Mouse (Mus musculus) spleen, adult 10 weeks (tissue): ENCODE data around the gene Zfp871. TPM values are rescaled to one million over a fixed set of nuclear protein-coding genes. Genes with fewer than 3 reads are reported as not detected.

ENCODE experiments used
- polyA plus RNA-seq: library from polyadenylated mRNA; stranded (reverse); fragments of 350-450 nt; fragmentation: Illumina TruSeq; extraction: RNeasy Lipid Tissue Mini Kit (QIAGEN cat#74804); gene quantifications from one replicate; pipeline ENCODE4 v1.2.3, GENCODE M21; 2015; ENCODE audit warnings: low replicate concordance; ENCODE audit not compliant: insufficient read depth

Gene Zfp871
- polyA plus RNA-seq: 82.0 TPM

DNA sequence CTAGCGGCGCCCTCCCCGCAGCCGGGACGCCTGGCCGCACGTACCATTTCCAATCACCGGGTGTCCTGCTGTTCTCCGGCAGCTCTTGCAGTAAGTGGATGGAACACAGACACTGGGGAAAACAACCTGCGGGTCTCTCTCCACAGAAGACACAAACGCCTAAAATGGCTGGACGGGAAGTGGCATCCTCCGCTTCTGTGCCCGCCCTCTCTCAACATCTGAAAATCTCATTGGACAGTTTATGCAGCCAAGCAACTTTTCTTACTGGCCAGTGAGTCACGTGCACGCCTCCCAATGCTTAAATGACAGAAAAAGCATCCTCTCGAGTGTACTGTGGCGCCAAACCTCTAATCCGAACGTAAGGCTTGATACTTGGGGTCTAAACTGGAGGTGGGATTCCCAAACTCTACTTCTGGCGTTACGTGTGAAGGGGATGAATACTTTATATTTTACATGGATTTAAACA is at the start of gene Zfp871:
Zfp871 (minus strand) TSS at position 194 of the 466 bp plus-strand sequence.

DNA sequence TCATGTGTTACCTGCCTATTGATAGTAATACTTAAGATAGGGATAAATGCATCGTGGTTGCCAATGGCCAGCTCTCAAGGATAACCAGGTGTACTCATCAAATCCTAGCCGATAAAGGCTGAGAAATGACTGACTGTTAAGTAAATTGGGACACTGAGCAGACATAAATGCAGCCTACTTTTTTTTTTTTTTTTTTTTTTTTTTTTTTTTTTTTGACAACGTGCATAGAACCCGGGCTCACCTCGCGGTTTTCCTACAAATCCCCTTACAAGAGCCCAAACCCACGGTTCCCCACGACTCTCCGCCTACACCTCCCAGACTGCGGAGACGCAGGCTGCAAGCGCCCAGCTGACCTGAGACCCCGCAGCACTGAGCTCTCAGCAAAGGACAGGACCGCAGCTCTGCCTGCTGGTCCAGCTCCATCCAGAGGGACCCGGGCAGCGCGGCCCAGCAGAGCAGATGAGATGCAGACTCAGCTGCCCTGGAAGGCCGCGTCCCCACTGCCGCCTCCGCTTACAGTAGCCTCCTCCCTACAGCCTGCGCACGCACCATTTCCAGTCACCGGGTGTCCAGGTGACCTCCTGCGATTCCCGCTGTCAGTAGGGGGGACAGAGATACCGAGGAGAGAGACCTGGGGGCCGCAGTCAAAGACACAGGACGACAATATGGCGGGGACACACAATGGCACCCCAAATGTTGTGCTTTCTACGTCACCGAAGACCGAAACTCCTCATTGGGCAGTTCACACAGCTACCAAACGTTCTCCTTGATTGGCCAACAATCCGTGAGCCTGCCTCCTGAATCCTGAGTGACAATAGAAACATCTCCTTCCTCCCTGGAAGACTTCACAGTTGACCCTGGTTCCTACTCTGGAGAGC is 41.7 kb upstream of the Zfp871 start, which contains the start of gene Zfp799:
Zfp799 (minus strand) TSS at position 722 of the 878 bp plus-strand sequence.

DNA sequence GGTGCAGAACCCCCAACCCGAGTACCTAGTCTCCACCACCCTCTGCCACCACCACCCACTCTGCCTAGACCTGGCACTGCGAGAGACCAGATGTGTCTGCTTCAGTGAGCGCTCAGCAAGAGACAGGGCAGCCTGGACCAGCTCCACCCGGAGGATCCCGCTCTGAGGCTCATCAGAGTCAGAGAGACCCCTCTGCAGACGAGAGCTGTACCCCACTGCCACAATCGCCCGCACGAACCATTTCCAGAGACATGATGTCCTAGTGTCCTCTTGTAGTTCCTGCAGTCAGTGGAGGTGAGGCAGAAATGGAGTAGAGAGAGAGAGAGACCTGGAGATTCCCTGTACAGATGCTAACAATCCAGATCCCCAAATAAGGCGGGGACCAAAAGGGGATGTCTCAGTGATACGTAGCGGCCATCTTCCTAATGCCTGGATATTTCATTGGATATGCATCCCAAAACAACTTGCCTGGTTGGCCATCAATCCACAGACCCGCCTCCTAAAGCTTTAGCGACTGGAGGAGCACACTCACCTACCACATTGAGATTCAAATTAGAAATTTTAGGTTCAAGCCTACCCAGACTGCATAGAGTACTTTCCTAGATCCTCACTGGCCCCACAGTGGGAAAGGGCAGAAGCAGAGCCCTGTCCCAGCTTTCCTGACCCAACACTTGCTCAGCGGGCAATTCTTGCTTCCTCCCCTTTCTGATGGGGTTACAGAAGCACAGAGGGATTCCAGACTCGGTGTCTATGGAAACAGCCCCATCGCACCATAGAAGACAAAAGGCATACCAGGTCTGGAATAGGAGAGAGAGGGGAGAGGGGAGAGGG is 21.7 kb upstream of the Zfp871 start, which contains the start of gene Zfp811:
Zfp811 (minus strand) TSS at position 388 of the 831 bp plus-strand sequence.

Other genes with a start within 250 kb of the Zfp871 start
- 2.5 TPM for gene Cyp4f37, start 167.0 kb downstream of the Zfp871 start, polyA plus RNA-seq
- not detected for gene Cyp4f40, start 129.4 kb downstream of the Zfp871 start, polyA plus RNA-seq
- gene Cyp4f15, start 102.7 kb downstream of the Zfp871 start, polyA plus RNA-seq: not detected
- 1.0 TPM for gene Zfp811, start 21.6 kb upstream of the Zfp871 start, polyA plus RNA-seq
- gene Zfp799, start 42.0 kb upstream of the Zfp871 start, polyA plus RNA-seq: 11.3 TPM
- 13.0 TPM for gene Zfp870, start 103.4 kb upstream of the Zfp871 start, polyA plus RNA-seq
- gene Cyp4f14, start 129.1 kb upstream of the Zfp871 start, polyA plus RNA-seq: not detected
- gene Cyp4f13, start 159.1 kb upstream of the Zfp871 start, polyA plus RNA-seq: 40.5 TPM
- 28.0 TPM for gene Zfp472, start 177.5 kb upstream of the Zfp871 start, polyA plus RNA-seq
- gene Zfp952, start 204.8 kb upstream of the Zfp871 start, polyA plus RNA-seq: 36.4 TPM
- 7.5 TPM for gene Zfp763, start 245.1 kb upstream of the Zfp871 start, polyA plus RNA-seq